Mouse (Mus musculus): Measurements from ENCODE around the gene Gm12794. TPM values are rescaled to one million over a fixed set of nuclear protein-coding genes. Genes with fewer than 3 reads are reported as not detected.

The Gm12794 gene
- polyA plus RNA-seq (2014; fragmentation: Illumina TruSeq; extraction: RNeasy Lipid Tissue Mini Kit (QIAGEN cat#74804); ENCODE audit: low read depth, low replicate concordance), result not detected

GRCm38 (mm10) chr4:101940107-101940506 is at the start of gene Gm12794:
Gene Gm12794 (plus strand): TSS chr4:101940407.

DNA sequence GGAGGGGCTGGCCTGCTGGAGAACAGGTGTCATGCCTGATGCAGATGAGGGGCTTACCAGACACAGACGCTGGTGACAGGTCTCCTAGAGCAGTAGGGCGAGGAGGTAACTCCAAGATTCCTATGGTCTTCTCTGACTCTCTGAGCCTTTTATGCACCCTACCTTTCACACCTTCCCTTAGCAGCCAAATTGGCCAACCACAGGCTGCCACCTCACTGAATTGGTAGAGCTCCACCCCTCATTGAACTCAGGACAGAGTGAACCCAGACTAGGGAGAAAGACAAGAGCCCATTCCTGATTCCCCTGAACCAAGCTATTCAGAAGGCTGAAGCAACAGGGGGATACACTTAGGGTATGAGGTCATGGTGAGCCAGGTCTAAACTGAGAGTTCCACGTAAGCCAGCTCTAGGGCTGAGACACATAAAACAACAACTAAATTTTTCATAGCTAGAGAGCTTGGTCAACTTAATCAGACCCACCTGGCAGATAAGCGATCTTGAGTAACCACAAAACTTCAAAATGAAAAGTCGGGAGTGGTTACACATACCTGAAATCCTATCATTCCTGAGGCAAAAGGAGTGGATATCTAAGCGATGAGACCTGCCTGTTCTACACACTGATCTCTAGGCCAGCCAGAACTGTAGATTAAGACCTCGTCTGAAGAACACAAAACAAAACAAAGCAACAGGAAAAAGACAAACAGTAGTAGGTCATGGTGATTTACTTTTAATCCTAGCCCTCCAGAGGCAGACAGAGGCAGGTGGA is 46.4 kb upstream of the Gm12794 start, which contains the start of gene C130073F10Rik:
TSS of gene C130073F10Rik (minus strand) at position 134 of the 765 bp plus-strand sequence.

DNA sequence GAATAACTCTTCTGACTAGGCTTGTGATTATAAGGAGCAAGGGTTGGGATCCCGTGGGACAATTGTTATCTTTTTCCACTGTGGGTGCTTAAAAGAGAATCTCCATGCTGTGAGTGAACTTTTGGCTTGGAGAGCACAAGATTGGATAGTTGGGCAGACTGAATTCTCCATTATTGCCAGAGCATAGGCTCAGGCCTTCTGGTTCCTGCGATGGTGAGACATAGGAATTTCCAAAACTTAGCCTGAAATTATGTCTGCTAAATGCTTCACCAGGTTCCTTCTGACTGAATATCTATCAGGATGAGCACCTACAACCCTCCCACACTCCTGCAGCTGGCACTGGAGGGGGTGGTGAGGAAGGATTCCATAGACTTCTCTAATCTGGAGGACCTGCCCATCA is 31.4 kb upstream of the Gm12794 start, which contains the start of gene Gm12800:
TSS of gene Gm12800 (plus strand) at position 301 of the 400 bp plus-strand sequence.

DNA sequence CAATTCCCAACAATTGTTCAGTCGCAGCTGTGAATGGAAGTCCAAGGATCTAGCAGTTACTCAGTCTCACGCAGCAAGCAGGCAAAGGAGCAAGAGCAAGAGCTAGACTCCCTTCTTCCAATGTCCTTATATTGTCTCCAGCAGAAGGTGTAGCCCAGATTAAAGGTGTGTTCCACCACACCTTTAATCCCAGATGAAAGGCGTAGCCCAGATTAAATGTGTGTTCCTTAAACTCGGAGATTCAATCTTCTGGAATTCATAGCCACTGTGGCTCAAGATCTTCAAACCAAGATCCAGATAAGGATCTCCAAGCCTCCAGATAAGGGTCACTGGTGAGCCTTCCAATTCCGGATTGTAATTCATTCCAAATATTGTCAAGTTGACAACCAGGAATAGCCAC is 40.7 kb downstream of the Gm12794 start, which contains the start of gene Gm12790:
TSS of gene Gm12790 (minus strand) at position 101 of the 400 bp plus-strand sequence.

GRCm38 (mm10) chr4:101986326-101986725 is 46.1 kb downstream of the Gm12794 start, which contains the start of gene Gm12789:
Gene Gm12789 (plus strand): TSS chr4:101986626.

Other genes starting within 250 kb of the Gm12794 start
- 18.7 TPM for gene Lepr, start 223.0 kb upstream of the Gm12794 start, polyA plus RNA-seq (2014; fragmentation: Illumina TruSeq; extraction: RNeasy Lipid Tissue Mini Kit (QIAGEN cat#74804); ENCODE audit: low read depth, low replicate concordance)
- gene B020004J07Rik, start 96.4 kb upstream of the Gm12794 start, polyA plus RNA-seq (2014; fragmentation: Illumina TruSeq; extraction: RNeasy Lipid Tissue Mini Kit (QIAGEN cat#74804); ENCODE audit: low read depth, low replicate concordance), result not detected
- not detected for gene C130073F10Rik, start 46.6 kb upstream of the Gm12794 start, polyA plus RNA-seq (2014; fragmentation: Illumina TruSeq; extraction: RNeasy Lipid Tissue Mini Kit (QIAGEN cat#74804); ENCODE audit: low read depth, low replicate concordance)
- not detected for gene Gm12800, start 31.3 kb upstream of the Gm12794 start, polyA plus RNA-seq (2014; fragmentation: Illumina TruSeq; extraction: RNeasy Lipid Tissue Mini Kit (QIAGEN cat#74804); ENCODE audit: low read depth, low replicate concordance)
- not detected for gene Gm12790, start 40.6 kb downstream of the Gm12794 start, polyA plus RNA-seq (2014; fragmentation: Illumina TruSeq; extraction: RNeasy Lipid Tissue Mini Kit (QIAGEN cat#74804); ENCODE audit: low read depth, low replicate concordance)
- gene Gm12789, start 46.2 kb downstream of the Gm12794 start, polyA plus RNA-seq (2014; fragmentation: Illumina TruSeq; extraction: RNeasy Lipid Tissue Mini Kit (QIAGEN cat#74804); ENCODE audit: low read depth, low replicate concordance), result not detected
- 4.4 TPM for gene Pde4b, start 147.1 kb downstream of the Gm12794 start, polyA plus RNA-seq (2014; fragmentation: Illumina TruSeq; extraction: RNeasy Lipid Tissue Mini Kit (QIAGEN cat#74804); ENCODE audit: low read depth, low replicate concordance)

Measured in adrenal gland, adult 10 weeks (tissue).